ENCODE assay signal across 14 mouse cellular contexts in the genomic region with DNA sequence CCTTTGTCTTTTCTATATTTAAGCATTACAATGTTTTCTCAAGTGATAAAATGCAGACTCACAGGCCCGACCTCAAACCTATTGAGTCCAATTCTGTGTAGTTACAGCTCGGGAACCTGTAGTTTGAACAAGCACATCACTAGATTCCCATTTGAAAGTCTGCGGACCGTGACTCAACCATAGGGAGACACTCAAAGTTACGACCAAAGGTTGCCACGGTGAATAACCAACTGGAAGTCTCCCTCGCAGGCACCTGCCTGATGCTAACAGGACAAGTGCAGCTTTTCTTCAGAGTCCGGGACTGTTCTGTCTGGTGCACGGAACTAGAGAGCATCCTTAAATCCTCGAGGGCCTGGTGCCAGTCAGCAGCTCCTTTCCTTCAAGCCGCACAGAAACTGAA. TPM values are rescaled to one million over a fixed set of nuclear protein-coding genes. Genes with fewer than 3 reads are reported as not detected.
"Had no signal": no experiment of that assay in that cellular context is flagged by ENCODE, and none has a peak within 500 bp of the region (broad histone marks: within the 10 kb centered on the region; RNA-seq: fewer than 3 reads in every experiment).

No protein-coding gene starts in this region.

- H3K4me3 ChIP-seq: layer of hippocampus, adult 2 months; limb, embryonic 12.5 days; midbrain, embryonic 10.5 days; neural tube, embryonic 12.5 days had no signal

- H3K9me3 ChIP-seq: limb, embryonic 12.5 days; midbrain, embryonic 10.5 days; neural tube, embryonic 12.5 days had no signal

- H3K9ac ChIP-seq: limb, embryonic 12.5 days; liver, embryonic 14.5 days; neural tube, embryonic 12.5 days had no signal

- H3K27me3 ChIP-seq: limb, embryonic 12.5 days; neural tube, embryonic 12.5 days had no signal

- DNase-seq: lung, adult 18-20 months; midbrain, embryonic 14.5 days; thymus, adult 18-20 months; thymus, postnatal 14 days had no signal

- H3K27ac ChIP-seq: layer of hippocampus, adult 2 months; limb, embryonic 12.5 days; liver, embryonic 14.5 days; midbrain, embryonic 10.5 days; neural tube, embryonic 12.5 days had no signal

- H3K4me2 ChIP-seq: limb, embryonic 12.5 days; neural tube, embryonic 12.5 days had no signal

RNA-seq across cellular contexts. Expression of a gene that starts 5.7 kb away (rescaled TPM):
- total RNA-seq: neutrophil, adult 5-6 weeks had no signal

RNA-seq across cellular contexts. Expression of a gene that starts 28.4 kb away (rescaled TPM):
- total RNA-seq: megakaryocyte, adult 5-6 weeks; neutrophil, adult 5-6 weeks had no signal
- polyA plus RNA-seq: limb, embryonic 12.5 days; lung, embryonic 16.5 days; midbrain, embryonic 14.5 days; neural tube, embryonic 12.5 days; stomach, embryonic 14.5 days had no signal

RNA-seq across cellular contexts. Expression of a gene that starts 35.1 kb away (rescaled TPM):
- total RNA-seq: neutrophil, adult 5-6 weeks had no signal

RNA-seq across cellular contexts. Expression of a gene that starts 44.7 kb away (rescaled TPM):
- total RNA-seq: layer of hippocampus, adult 2 months; left cerebral cortex, postnatal 36 days; megakaryocyte, adult 5-6 weeks; neutrophil, adult 5-6 weeks had no signal
